Mouse (Mus musculus): ENCODE data around the gene Lrrc9.
A peak's percentile ranks its signal among the peaks of the same experiment; 100 is the strongest.

Gene Lrrc9

GRCm38 (mm10) chr12:72476773-72477450, 35.2 kb downstream of the Lrrc9 start:
- no peak for DNase-seq

GRCm38 (mm10) chr12:72482226-72482625, 40.6 kb downstream of the Lrrc9 start:
- no peak for DNase-seq

GRCm38 (mm10) chr12:72484872-72485271, 43.2 kb downstream of the Lrrc9 start:
- no peak for DNase-seq

- no peak for DNase-seq
These were observed 45.8 kb downstream of the Lrrc9 start for GRCm38 (mm10) chr12:72487498-72487897.

GRCm38 (mm10) chr12:72489995-72490394, 48.3 kb downstream of the Lrrc9 start:
- DNase-seq, result no peak

GRCm38 (mm10) chr12:72491063-72491719, 49.5 kb downstream of the Lrrc9 start:
- no peak for DNase-seq

- DNase-seq, result no peak
These were observed 55.4 kb downstream of the Lrrc9 start for GRCm38 (mm10) chr12:72496866-72497600.

GRCm38 (mm10) chr12:72509606-72510005, 67.9 kb downstream of the Lrrc9 start:
- DNase-seq, result no peak

GRCm38 (mm10) chr12:72515446-72515845, 73.8 kb downstream of the Lrrc9 start:
- no peak for DNase-seq

GRCm38 (mm10) chr12:72518114-72518728, 76.6 kb downstream of the Lrrc9 start:
- DNase-seq, result no peak

- no peak for DNase-seq
These were observed 77.7 kb downstream of the Lrrc9 start for GRCm38 (mm10) chr12:72519352-72519751.

- no peak for DNase-seq
These were observed 78.2 kb downstream of the Lrrc9 start for GRCm38 (mm10) chr12:72519855-72520254.

- peak; percentile 30 for DNase-seq
These were observed 79.0 kb downstream of the Lrrc9 start for GRCm38 (mm10) chr12:72520645-72521044.

- DNase-seq, result no peak
These were observed 83.9 kb downstream of the Lrrc9 start for GRCm38 (mm10) chr12:72525588-72525987.

- no peak for DNase-seq
These were observed 90.6 kb downstream of the Lrrc9 start for GRCm38 (mm10) chr12:72532303-72532702.

- DNase-seq, result no peak
These were observed 92.3 kb downstream of the Lrrc9 start for GRCm38 (mm10) chr12:72533986-72534385.

GRCm38 (mm10) chr12:72535599-72535998, 93.9 kb downstream of the Lrrc9 start:
- no peak for DNase-seq

- peak; percentile 95 for DNase-seq
These were observed 94.4 kb downstream of the Lrrc9 start, which contains the start of gene Pcnx4 for GRCm38 (mm10) chr12:72536021-72536597. Gene Pcnx4, plus strand, starts transcription at chr12:72536383.

GRCm38 (mm10) chr12:72538571-72538970, 96.9 kb downstream of the Lrrc9 start:
- DNase-seq, result no peak

GRCm38 (mm10) chr12:72554347-72554746, 112.7 kb downstream of the Lrrc9 start:
- no peak for DNase-seq

- DNase-seq, result no peak
These were observed 122.7 kb downstream of the Lrrc9 start for GRCm38 (mm10) chr12:72564281-72564795.
